Mouse (Mus musculus) embryonic facial prominence, embryonic 13.5 days (tissue): ENCODE measurements around the gene B3gnt2. TPM values are rescaled to one million over a fixed set of nuclear protein-coding genes. Genes with fewer than 3 reads are reported as not detected.
A peak's percentile ranks its signal among the peaks of the same experiment; 100 is the strongest.

Source experiments
- ATAC-seq: fragments of 200-750 bp; cut with Nextera tagmentation; 2 replicates; pipeline ENCODE4 v1.8.0; 2017; ENCODE audit warnings: low read depth; ENCODE audit not compliant: insufficient number of reproducible peaks, insufficient read depth, low FRiP score, low TSS enrichment
- H3K27ac ChIP-seq: fragments of 300-500 bp; sonication (generic); 2 replicates; pipeline ENCODE4 v1.5.1; 2015; ENCODE audit warnings: moderate library complexity, mild to moderate bottlenecking, inconsistent platforms
- H3K27me3 ChIP-seq: fragments of 300-500 bp; sonication (generic); 2 replicates; pipeline ENCODE4 v1.6.1; 2015; ENCODE audit warnings: mild to moderate bottlenecking, inconsistent platforms
- H3K36me3 ChIP-seq: fragments of 300-500 bp; sonication (generic); 2 replicates; pipeline ENCODE4 v1.6.1; 2015; ENCODE audit warnings: mild to moderate bottlenecking, inconsistent platforms
- H3K4me1 ChIP-seq: fragments of 300-500 bp; sonication (generic); 2 replicates; pipeline ENCODE4 v1.6.1; 2015; ENCODE audit warnings: inconsistent platforms
- H3K4me2 ChIP-seq: fragments of 300-500 bp; sonication (generic); 2 replicates; pipeline ENCODE4 v1.6.1; 2015; ENCODE audit warnings: moderate library complexity, mild to moderate bottlenecking, inconsistent platforms
- H3K4me3 ChIP-seq: fragments of 300-500 bp; sonication (generic); 2 replicates; pipeline ENCODE4 v1.5.1; 2015; ENCODE audit warnings: mild to moderate bottlenecking, inconsistent platforms
- H3K9ac ChIP-seq: fragments of 300-500 bp; sonication (generic); 2 replicates; pipeline ENCODE4 v1.6.1; 2015; ENCODE audit warnings: mild to moderate bottlenecking, inconsistent platforms
- H3K9me3 ChIP-seq: fragments of 300-500 bp; sonication (generic); 2 replicates; pipeline ENCODE4 v1.6.1; 2016; ENCODE audit warnings: inconsistent platforms
- WGBS: fragments of 180-500 bp; shearing (Covaris S2); methylation state at CpG from one replicate; pipeline ENCODE4 v1.1.7; 2015; ENCODE audit warnings: mixed read lengths; 5-methylcytosine and 5-hydroxymethylcytosine counted together
- polyA plus RNA-seq: library from polyadenylated mRNA; unstranded; fragments of >200 nt; fragmentation: Nextera tagmentation; extraction: Ambion mirVana; gene quantifications from 2 replicates; pipeline ENCODE4 v1.2.1, GENCODE M21; 2015

The B3gnt2 gene
- polyA plus RNA-seq, 1 experiment from 2014 or later: 8.5 TPM

GRCm38 (mm10) chr11:22809465-22810096 is 51.2 kb downstream of the B3gnt2 start:
- no peak for ATAC-seq
- Histone ChIP-seq H3K4me1 (peaks cover 5% of the 10 kb centered on the region; the same call in 1 of the 2 replicates), H3K4me2 (no peak overlapping the region), H3K4me3 (no peak overlapping the region), H3K9me3 (no peaks in the 10 kb centered on the region), H3K27me3 (no peaks in the 10 kb centered on the region), H3K9ac (no peak overlapping the region), H3K36me3 (no peaks in the 10 kb centered on the region), H3K27ac (no peak overlapping the region)
- 77% methylated on average over 7 of the region's 7 CpGs for whole genome bisulfite sequencing

- Histone ChIP-seq H3K4me3 (no peak overlapping the region), H3K9ac (no peak overlapping the region), H3K4me2 (no peak overlapping the region), H3K27ac (no peak overlapping the region), H3K27me3 (no peaks in the 10 kb centered on the region), H3K4me1 (no peaks in the 10 kb centered on the region), H3K9me3 (no peaks in the 10 kb centered on the region), H3K36me3 (no peaks in the 10 kb centered on the region)
- ATAC-seq: no peak
Observed at GRCm38 (mm10) chr11:22808040-22808439, 52.7 kb downstream of the B3gnt2 start.

- Histone ChIP-seq H3K27ac (no peak overlapping the region), H3K9ac (no peak overlapping the region), H3K9me3 (no peaks in the 10 kb centered on the region), H3K4me2 (no peak overlapping the region), H3K4me3 (no peak overlapping the region), H3K27me3 (no peaks in the 10 kb centered on the region), H3K4me1 (peaks cover 6% of the 10 kb centered on the region), H3K36me3 (no peaks in the 10 kb centered on the region)
- no peak for ATAC-seq
- WGBS: 91% methylated on average over 1 of the region's 1 CpGs
Observed at GRCm38 (mm10) chr11:22805171-22805570, 55.6 kb downstream of the B3gnt2 start.

- H3K9me3 ChIP-seq: no peaks in the 10 kb centered on the region
- H3K9ac ChIP-seq: no peak overlapping the region
- peak overlapping the region; percentile 26 for H3K4me2 ChIP-seq
- peaks cover 14% of the 10 kb centered on the region for H3K4me1 ChIP-seq
- H3K36me3 ChIP-seq: no peaks in the 10 kb centered on the region
- 12% methylated on average over 9 of the region's 9 CpGs for WGBS
- no peak overlapping the region for H3K4me3 ChIP-seq
- H3K27me3 ChIP-seq: no peaks in the 10 kb centered on the region
- H3K27ac ChIP-seq: peak overlapping the region; percentile 81
- ATAC-seq: peak; percentile 83
Observed at GRCm38 (mm10) chr11:22799987-22800424, 60.8 kb downstream of the B3gnt2 start.

GRCm38 (mm10) chr11:22798916-22799315 is 61.8 kb downstream of the B3gnt2 start:
- Histone ChIP-seq H3K27me3 (no peaks in the 10 kb centered on the region), H3K27ac (no peak overlapping the region), H3K9me3 (no peaks in the 10 kb centered on the region), H3K9ac (no peak overlapping the region), H3K4me3 (no peak overlapping the region), H3K4me1 (peaks cover 14% of the 10 kb centered on the region), H3K4me2 (no peak overlapping the region), H3K36me3 (no peaks in the 10 kb centered on the region)
- 60% methylated on average over 5 of the region's 5 CpGs for WGBS
- no peak for ATAC-seq

- H3K27ac ChIP-seq: no peak overlapping the region
- no peak for ATAC-seq
- peaks cover 3% of the 10 kb centered on the region for H3K4me1 ChIP-seq
- H3K9me3 ChIP-seq: no peaks in the 10 kb centered on the region
- no peak overlapping the region for H3K4me2 ChIP-seq
- H3K9ac ChIP-seq: no peak overlapping the region
- 91% methylated on average over 1 of the region's 1 CpGs for WGBS
- H3K27me3 ChIP-seq: no peaks in the 10 kb centered on the region
- H3K36me3 ChIP-seq: no peaks in the 10 kb centered on the region
- H3K4me3 ChIP-seq: no peak overlapping the region
Observed at GRCm38 (mm10) chr11:22794734-22795133, 66.0 kb downstream of the B3gnt2 start.

GRCm38 (mm10) chr11:22793881-22794203 is 66.9 kb downstream of the B3gnt2 start:
- 87% methylated on average over 1 of the region's 1 CpGs for WGBS
- no peak overlapping the region for H3K9ac ChIP-seq

GRCm38 (mm10) chr11:22793176-22793880 is 67.4 kb downstream of the B3gnt2 start:
- Histone ChIP-seq H3K4me3 (no peak overlapping the region), H3K27me3 (no peaks in the 10 kb centered on the region), H3K36me3 (no peaks in the 10 kb centered on the region), H3K9ac (no peak overlapping the region), H3K27ac (no peak overlapping the region), H3K9me3 (no peaks in the 10 kb centered on the region), H3K4me1 (no peaks in the 10 kb centered on the region), H3K4me2 (no peak overlapping the region)
- no peak for ATAC-seq
- WGBS: 88% methylated on average over 3 of the region's 3 CpGs

More at GRCm38 (mm10) chr11:22793881-22794203, 66.9 kb downstream of the B3gnt2 start:
- ATAC-seq: no peak
- Histone ChIP-seq H3K27me3 (no peaks in the 10 kb centered on the region), H3K4me1 (no peaks in the 10 kb centered on the region), H3K36me3 (no peaks in the 10 kb centered on the region), H3K9me3 (no peaks in the 10 kb centered on the region), H3K4me2 (no peak overlapping the region), H3K27ac (no peak overlapping the region), H3K4me3 (no peak overlapping the region)

GRCm38 (mm10) chr11:22792149-22792548 is 68.6 kb downstream of the B3gnt2 start:
- no peaks in the 10 kb centered on the region for H3K9me3 ChIP-seq
- no peak for ATAC-seq
- 94% methylated on average over 1 of the region's 1 CpGs for WGBS
- H3K27me3 ChIP-seq: no peaks in the 10 kb centered on the region
- H3K27ac ChIP-seq: no peak overlapping the region
- H3K4me1 ChIP-seq: no peaks in the 10 kb centered on the region
- H3K4me3 ChIP-seq: no peak overlapping the region
- no peak overlapping the region for H3K9ac ChIP-seq
- no peaks in the 10 kb centered on the region for H3K36me3 ChIP-seq
- H3K4me2 ChIP-seq: no peak overlapping the region

- H3K27me3 ChIP-seq: no peaks in the 10 kb centered on the region
- no peak overlapping the region for H3K4me3 ChIP-seq
- no peaks in the 10 kb centered on the region for H3K9me3 ChIP-seq
- no peak for ATAC-seq
- H3K4me2 ChIP-seq: no peak overlapping the region
- H3K36me3 ChIP-seq: no peaks in the 10 kb centered on the region
- WGBS: 85% methylated on average over 5 of the region's 5 CpGs
- H3K4me1 ChIP-seq: no peaks in the 10 kb centered on the region
- H3K9ac ChIP-seq: no peak overlapping the region
- no peak overlapping the region for H3K27ac ChIP-seq
Observed at GRCm38 (mm10) chr11:22791726-22792125, 69.0 kb downstream of the B3gnt2 start.

- H3K27me3 ChIP-seq: no peaks in the 10 kb centered on the region
- no peaks in the 10 kb centered on the region for H3K9me3 ChIP-seq
- 81% methylated on average over 2 of the region's 2 CpGs for WGBS
Observed at GRCm38 (mm10) chr11:22787833-22788232, 72.9 kb downstream of the B3gnt2 start.

GRCm38 (mm10) chr11:22784477-22784876 is 76.3 kb downstream of the B3gnt2 start:
- no peak overlapping the region for H3K9ac ChIP-seq
- H3K36me3 ChIP-seq: no peaks in the 10 kb centered on the region
- no peak overlapping the region for H3K27ac ChIP-seq
- no peaks in the 10 kb centered on the region for H3K4me1 ChIP-seq
- no peaks in the 10 kb centered on the region for H3K27me3 ChIP-seq
- H3K4me3 ChIP-seq: no peak overlapping the region
- H3K4me2 ChIP-seq: no peak overlapping the region
- 80% methylated on average over 3 of the region's 3 CpGs for WGBS
- H3K9me3 ChIP-seq: no peaks in the 10 kb centered on the region
- ATAC-seq: no peak

More at GRCm38 (mm10) chr11:22787833-22788232, 72.9 kb downstream of the B3gnt2 start:
- Histone ChIP-seq H3K4me1 (no peaks in the 10 kb centered on the region), H3K36me3 (no peaks in the 10 kb centered on the region), H3K9ac (no peak overlapping the region), H3K27ac (no peak overlapping the region), H3K4me2 (no peak overlapping the region), H3K4me3 (no peak overlapping the region)
- no peak for ATAC-seq
